Mouse (Mus musculus) heart, postnatal 25 days (tissue): Measurements from ENCODE around the gene Rnf114. TPM values are rescaled to one million over a fixed set of nuclear protein-coding genes. Genes with fewer than 3 reads are reported as not detected.
A peak's percentile ranks its signal among the peaks of the same experiment; 100 is the strongest.

Source experiments
- DNase-seq: peaks from one replicate; pipeline ENCODE4 v3.0.0; 2022; ENCODE audit warnings: low spot score
- intact Hi-C: fragments of 180-260 bp; cut with DNase I; formaldehyde crosslinking; loops from one replicate; pipeline ENCODE4 v1.15.1; 2025
- total RNA-seq, 2 experiments: library from RNA; stranded (reverse); gene quantifications; 2 replicates each; pipeline ENCODE4 v1.2.3; 2021

Gene Rnf114
- total RNA-seq, 2 experiments from 2014 or later: 57.2 to 61.3 TPM

DNA sequence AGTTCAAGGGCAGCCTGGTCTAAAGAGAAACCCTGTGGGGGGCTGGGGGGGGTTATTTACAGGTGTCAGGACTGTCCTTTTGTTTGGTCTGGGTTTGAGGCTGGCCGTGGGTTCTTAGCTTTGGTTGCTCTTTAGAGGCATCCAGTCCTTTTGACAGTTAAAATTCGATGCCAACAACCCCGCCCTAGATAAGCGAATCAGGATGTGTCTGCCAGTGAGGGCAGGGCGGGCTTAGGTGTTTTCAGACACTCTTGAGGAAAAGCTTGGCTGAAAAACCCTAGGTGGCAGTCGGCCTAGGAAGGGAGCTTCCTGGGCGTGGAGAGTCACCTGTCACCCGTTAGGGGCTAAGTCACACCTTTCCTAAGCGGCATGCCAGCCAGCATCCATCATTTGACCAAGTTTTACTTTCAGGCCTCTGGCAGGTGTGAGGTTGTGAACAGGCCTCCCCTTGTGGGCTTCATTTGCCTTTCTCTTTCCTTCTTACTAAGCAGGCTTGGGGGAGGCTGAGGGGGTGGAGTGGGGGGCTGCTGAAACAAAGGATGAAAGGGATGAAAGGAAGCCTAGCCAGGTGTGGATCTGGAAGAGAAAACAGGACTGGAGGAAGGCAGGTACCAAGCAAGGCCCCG, 44.0 kb downstream of the Rnf114 start:
- no peak for DNase-seq
- intact Hi-C loops: loop anchor here (10.0 kb wide), 1 partner anchor 358 kb away; no protein-coding TSS in a partner anchor

- peak; percentile 91 for DNase-seq
- intact Hi-C loops: loop anchor here (1.0 to 10.0 kb wide), 3 partner anchors 27 to 357 kb away; no protein-coding TSS in a partner anchor
Observed at GRCm38 (mm10) chr2:167537476-167538297, 45.2 kb downstream of the Rnf114 start, which contains the start of gene Snai1. Gene Snai1, plus strand, starts transcription at chr2:167538195.

- no peak for DNase-seq
- intact Hi-C loops: loop anchor here (2.0 to 10.0 kb wide), 2 partner anchors 26 to 356 kb away; no protein-coding TSS in a partner anchor
Observed at GRCm38 (mm10) chr2:167538671-167539306, 46.3 kb downstream of the Rnf114 start.

GRCm38 (mm10) chr2:167539536-167540476, 47.4 kb downstream of the Rnf114 start:
- intact Hi-C loops: loop anchor here (2.0 to 10.0 kb wide), 2 partner anchors 25 to 355 kb away; no protein-coding TSS in a partner anchor
- DNase-seq: no peak

DNA sequence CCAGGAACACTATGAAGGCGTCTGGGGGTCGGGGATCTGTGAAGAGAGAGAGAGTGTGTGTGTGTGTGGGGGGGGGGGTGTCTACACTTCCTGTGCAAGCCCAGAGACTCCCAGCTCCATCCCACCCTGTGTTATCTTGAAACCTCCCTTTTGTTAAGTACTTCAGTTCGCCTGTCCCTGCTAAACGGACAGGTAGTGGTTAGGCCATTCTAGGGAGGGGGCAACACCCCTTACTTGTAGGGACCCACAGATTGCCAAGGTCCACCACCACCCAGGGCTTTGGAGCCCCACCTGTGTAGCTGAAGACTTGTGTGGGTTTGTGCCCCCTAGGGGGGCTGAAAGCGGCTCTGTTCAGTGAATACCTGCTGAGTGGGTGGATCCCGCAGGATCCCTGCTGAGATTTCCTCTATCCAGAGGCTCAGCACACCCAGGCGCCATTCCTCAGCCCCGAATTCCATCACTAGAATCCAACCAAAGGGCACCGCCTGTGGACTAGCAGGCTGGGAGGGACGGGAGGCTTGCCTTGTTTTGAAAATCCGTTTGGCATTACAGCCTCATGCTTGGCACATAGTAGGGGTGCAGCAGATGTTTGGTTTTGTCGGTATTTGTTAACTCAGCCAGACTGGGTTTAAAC, 48.1 kb downstream of the Rnf114 start:
- intact Hi-C loops: no loop called here
- no peak for DNase-seq

DNA sequence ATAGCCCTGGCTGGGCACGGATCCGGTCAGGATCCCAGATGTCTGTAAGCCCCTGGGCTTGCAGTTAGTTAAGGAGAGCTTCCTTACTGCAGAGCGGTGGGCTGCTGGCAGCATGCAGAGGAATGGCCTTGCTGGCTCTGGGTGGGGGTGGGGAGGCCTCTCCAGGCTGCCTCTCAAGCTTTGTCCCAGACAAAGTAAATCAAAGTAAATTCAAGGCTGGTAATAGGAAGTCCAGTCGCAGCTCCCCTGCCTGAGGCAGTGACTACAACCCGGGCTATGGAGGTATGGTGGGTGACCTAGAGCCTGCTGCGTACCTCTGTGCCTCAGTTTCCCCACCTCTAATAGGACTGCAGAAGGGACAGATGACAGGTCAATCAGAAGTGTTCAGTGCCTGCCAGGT, 48.9 kb downstream of the Rnf114 start:
- intact Hi-C loops: no loop called here
- DNase-seq: no peak

DNA sequence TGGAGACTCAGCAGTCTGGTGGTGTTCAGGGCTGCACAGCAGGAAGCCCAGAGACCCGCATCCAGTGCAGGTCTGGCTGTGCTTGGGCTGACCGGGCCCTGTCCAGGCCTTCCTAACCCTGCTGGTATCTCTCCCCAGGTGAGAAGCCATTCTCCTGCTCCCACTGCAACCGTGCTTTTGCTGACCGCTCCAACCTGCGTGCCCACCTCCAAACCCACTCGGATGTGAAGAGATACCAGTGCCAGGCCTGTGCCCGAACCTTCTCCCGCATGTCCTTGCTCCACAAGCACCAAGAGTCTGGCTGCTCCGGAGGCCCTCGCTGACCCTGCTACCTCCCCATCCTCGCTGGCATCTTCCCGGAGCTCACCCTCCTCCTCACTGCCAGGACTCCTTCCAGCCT, 49.3 kb downstream of the Rnf114 start:
- intact Hi-C loops: no loop called here

GRCm38 (mm10) chr2:167542361-167542760, 49.9 kb downstream of the Rnf114 start:
- DNase-seq: no peak
- intact Hi-C loops: no loop called here

More for the DNA sequence above, 49.3 kb downstream of the Rnf114 start:
- DNase-seq: no peak

GRCm38 (mm10) chr2:167543121-167544003, 50.9 kb downstream of the Rnf114 start:
- peak; percentile 54 for DNase-seq
- intact Hi-C loops: no loop called here

- DNase-seq: no peak
- intact Hi-C loops: no loop called here
Observed at GRCm38 (mm10) chr2:167544004-167544356, 51.5 kb downstream of the Rnf114 start.

GRCm38 (mm10) chr2:167544456-167544855, 52.0 kb downstream of the Rnf114 start:
- intact Hi-C loops: no loop called here
- DNase-seq: no peak

DNA sequence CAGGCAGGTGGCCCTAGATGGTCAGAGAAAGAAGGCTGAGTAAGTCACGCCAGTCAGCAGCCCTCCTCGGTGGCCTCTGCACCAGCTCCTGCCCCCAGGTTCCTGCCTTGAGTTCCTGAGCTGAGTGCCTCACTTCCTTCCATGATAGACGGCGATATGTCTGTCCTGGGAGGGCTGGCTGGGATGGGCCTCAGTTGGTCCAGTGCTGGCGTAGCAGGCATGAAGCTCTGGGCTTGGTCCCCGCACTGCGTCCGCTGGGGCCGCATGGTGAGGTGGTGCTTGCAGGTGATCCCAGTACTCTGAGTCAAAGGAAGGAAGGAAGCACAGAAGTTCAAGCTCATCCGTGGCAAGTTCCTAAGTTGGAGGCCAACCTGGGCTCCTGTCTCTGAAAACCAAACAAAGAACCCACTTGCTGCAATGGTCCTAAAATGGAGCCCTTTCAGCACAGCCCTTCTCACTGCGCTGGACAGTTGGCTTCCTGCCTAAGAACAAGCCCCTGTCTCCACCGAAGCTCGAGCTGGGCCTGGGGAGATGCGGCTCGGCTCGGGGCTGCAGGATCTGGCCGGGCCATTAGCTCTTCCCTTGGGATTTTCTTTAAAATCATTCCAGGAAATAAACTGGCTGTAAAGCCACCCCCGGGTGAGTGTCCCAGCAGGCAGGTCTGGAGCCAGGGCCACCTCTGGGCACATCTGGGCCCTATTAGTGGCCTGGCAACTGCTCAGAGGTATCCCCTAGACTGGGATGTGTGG, 54.2 kb downstream of the Rnf114 start:
- intact Hi-C loops: no loop called here
- DNase-seq: no peak

- DNase-seq: no peak
- intact Hi-C loops: no loop called here
Observed at GRCm38 (mm10) chr2:167547444-167547843, 55.0 kb downstream of the Rnf114 start.

DNA sequence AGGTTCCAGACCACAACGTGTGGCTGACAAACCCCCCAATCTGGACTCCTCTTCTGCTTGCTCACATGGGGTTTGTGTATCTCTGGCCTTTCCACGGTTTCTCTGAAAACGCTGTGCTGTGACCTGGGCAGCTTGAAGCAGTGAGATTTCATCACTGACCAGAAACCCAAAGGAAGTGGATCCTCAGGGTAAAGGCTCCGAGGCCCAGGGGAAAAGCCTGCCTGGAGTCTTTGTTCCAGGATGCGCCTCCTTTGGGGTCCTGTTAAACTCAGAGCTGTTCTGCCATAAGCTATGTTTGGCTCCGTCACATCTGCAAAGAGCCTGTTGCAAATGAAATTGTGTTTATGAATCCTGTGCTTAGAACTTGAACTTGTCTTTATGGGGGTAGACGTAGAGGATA, 56.5 kb downstream of the Rnf114 start:
- intact Hi-C loops: no loop called here
- DNase-seq: no peak

- intact Hi-C loops: no loop called here
- no peak for DNase-seq
Observed at GRCm38 (mm10) chr2:167550341-167550854, 58.0 kb downstream of the Rnf114 start.

- no peak for DNase-seq
- intact Hi-C loops: no loop called here
Observed at GRCm38 (mm10) chr2:167551342-167551920, 59.0 kb downstream of the Rnf114 start.

DNA sequence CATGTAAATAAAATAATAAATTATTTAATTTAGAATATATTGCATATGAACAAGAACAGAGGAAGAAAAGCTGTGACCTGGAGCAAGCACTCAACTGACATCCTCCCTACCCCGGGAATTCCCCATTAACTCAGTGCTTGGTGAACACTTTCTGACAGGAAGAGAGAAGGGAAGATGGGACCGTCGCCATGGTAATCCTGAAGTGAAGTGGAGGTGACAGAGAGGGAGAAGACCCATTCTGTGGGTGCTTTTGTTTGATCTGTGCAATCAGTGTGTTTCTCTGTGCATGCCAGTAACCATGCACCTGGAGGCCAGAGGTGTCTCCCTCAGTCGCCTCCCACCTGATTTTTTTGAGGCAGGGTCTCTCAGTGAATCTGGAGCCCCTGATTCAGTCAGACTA, 59.8 kb downstream of the Rnf114 start:
- no peak for DNase-seq
- intact Hi-C loops: no loop called here
